18 mouse cellular contexts compared by ENCODE assay signal in the genomic region with DNA sequence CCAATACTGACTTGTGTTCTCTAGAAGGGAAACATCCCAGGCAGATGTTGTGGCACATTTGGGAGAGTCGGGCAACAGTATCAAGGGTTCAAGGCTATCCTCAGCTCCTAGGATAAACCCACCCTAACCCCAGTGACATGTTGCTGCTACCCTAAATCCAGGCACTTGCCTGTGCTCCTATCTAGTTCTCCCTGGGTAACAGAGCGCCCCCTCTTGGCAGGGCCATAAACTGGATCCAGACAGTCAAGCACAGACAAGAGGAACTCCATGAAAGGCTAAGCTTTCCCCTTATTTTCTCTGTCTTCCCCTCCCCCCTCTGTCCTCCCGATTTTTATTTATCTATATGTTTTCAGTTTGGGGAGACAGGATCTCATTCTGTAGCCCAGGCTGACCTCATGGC. TPM values are rescaled to one million over a fixed set of nuclear protein-coding genes. Genes with fewer than 3 reads are reported as not detected.
DNase-seq lines count a peak whose midpoint lies in the region; ATAC-seq and TF ChIP-seq lines count a peak whose summit lies in the region.
"Had no signal": no experiment of that assay in that cellular context is flagged by ENCODE, and none has a peak within 500 bp of the region (broad histone marks: within the 10 kb centered on the region; RNA-seq: fewer than 3 reads in every experiment).

No protein-coding gene starts in this region.

- TF ChIP-seq POLR2A in kidney, adult 2 months (IDR thresholded peaks at IDR 0.05; ENCODE audit: low read depth, low read length) = no peak
- no peak for TF ChIP-seq POLR2A in thymus, adult 2 months (IDR thresholded peaks at IDR 0.05; ENCODE audit: control insufficient read depth, extremely low read depth, insufficient read depth, low read length, poor library complexity)

- TF ChIP-seq CTCF in kidney, adult 2 months (conservative IDR thresholded peaks at IDR 0.05; ENCODE audit: insufficient read depth, insufficient read length, low read depth, low read length) = peak; percentile 44
- TF ChIP-seq CTCF in thymus, adult 2 months (IDR thresholded peaks at IDR 0.05; ENCODE audit: borderline replicate concordance, control insufficient read depth, extremely low read depth, insufficient read depth, low read length, poor library complexity) = no peak

- no peak overlapping the region for H3K27ac ChIP-seq in kidney, adult 2 months (ENCODE audit: insufficient read depth, low read depth, low read length)
- H3K27ac ChIP-seq in thymus, adult 2 months (ENCODE audit: control insufficient read depth, insufficient read depth, low read length) = no peak overlapping the region
- H3K27ac ChIP-seq: hindbrain, embryonic 15.5 days; kidney, embryonic 15.5 days; midbrain, embryonic 13.5 days had no signal

- ATAC-seq in activated CD4-positive, CD25-positive, alpha-beta regulatory T cell, adult 4 months = no peak
- ATAC-seq: forebrain, embryonic 14.5 days; midbrain, embryonic 13.5 days had no signal

- H3K27me3 ChIP-seq in kidney, adult 2 months (replicated peaks; ENCODE audit: control insufficient read depth, insufficient read depth, low read length) = no peaks in the 10 kb centered on the region
- H3K27me3 ChIP-seq in thymus, adult 2 months (ENCODE audit: control insufficient read depth, insufficient read depth, low read length) = no peaks in the 10 kb centered on the region
- H3K27me3 ChIP-seq in splenic B cell, adult 2 months (ENCODE audit: control insufficient read depth, insufficient read depth, low read length, poor library complexity, severe bottlenecking) = no peaks in the 10 kb centered on the region

- H3K4me1 ChIP-seq in kidney, adult 2 months (ENCODE audit: control insufficient read depth, insufficient read depth, low read length) = no peaks in the 10 kb centered on the region
- H3K4me1 ChIP-seq in thymus, adult 2 months (replicated peaks; ENCODE audit: control insufficient read depth, insufficient read depth, low read length) = peaks cover 2% of the 10 kb centered on the region

- 67% methylated on average over 3 of the region's 3 CpGs for WGBS in kidney, adult 2 months
- WGBS in thymus, adult 2 months = 77% methylated on average over 3 of the region's 3 CpGs

- no peak overlapping the region for H3K4me3 ChIP-seq in kidney, adult 2 months (ENCODE audit: insufficient read depth, low read depth, low read length)
- no peak overlapping the region for H3K4me3 ChIP-seq in thymus, adult 2 months (ENCODE audit: control insufficient read depth, insufficient read depth, low read length)
- H3K4me3 ChIP-seq: hindbrain, embryonic 15.5 days; kidney, embryonic 15.5 days; midbrain, embryonic 13.5 days had no signal

- no peaks in the 10 kb centered on the region for H3K36me3 ChIP-seq in kidney, adult 2 months (ENCODE audit: control insufficient read depth, insufficient read depth, low read length)
- H3K36me3 ChIP-seq in thymus, adult 2 months (ENCODE audit: control insufficient read depth, insufficient read depth, low read length) = no peaks in the 10 kb centered on the region
- H3K36me3 ChIP-seq in splenic B cell, adult 2 months (ENCODE audit: control insufficient read depth, insufficient read depth, low read length, poor library complexity, severe bottlenecking) = no peaks in the 10 kb centered on the region
- H3K36me3 ChIP-seq: hindbrain, embryonic 15.5 days; kidney, embryonic 15.5 days; midbrain, embryonic 13.5 days had no signal

- DNase-seq in kidney, adult 2 months = no peak
- DNase-seq in kidney, adult 9 months = no peak
- DNase-seq in thymus, adult 2 months = peak; percentile 9
- DNase-seq in thymus, postnatal 36 days = no peak
- peak; percentile 31 for DNase-seq in R1 (ENCODE audit: low read depth, low spot score)
- DNase-seq in splenic B cell, adult 2 months (ENCODE audit: low read depth, low spot score) = peak; percentile 9
- no peak for DNase-seq in frontal cortex, adult 2 months (ENCODE audit: extremely low spot score in 1 of 2, low spot score in 1 of 2)
- DNase-seq: adrenal gland, postnatal 10 days; cerebellum, adult 8-10 months; heart, postnatal 14 days; lung, postnatal 4 days; right cerebral cortex, adult 18-20 months had no signal

RNA-seq across cellular contexts. Expression of gene Tac4, which starts 45.1 kb away (rescaled TPM):
- polyA plus RNA-seq in kidney, adult 2 months (2012; rRNA removed) = 0.09 TPM in 1 of 2 replicates, not detected in the other
- 0.40 and 0.50 TPM in 2 replicates for polyA plus RNA-seq in thymus, adult 2 months (2012; rRNA removed)
- 0.12 TPM in 1 of 2 replicates, not detected in the other for polyA plus RNA-seq in frontal cortex, adult 2 months (2012; rRNA removed)
- polyA plus RNA-seq in activated CD4-positive, CD25-positive, alpha-beta regulatory T cell, adult 4 months (2017; shearing (Covaris generic)) = not detected
- polyA plus RNA-seq: forebrain, embryonic 14.5 days; hindbrain, embryonic 15.5 days; midbrain, embryonic 13.5 days; testis, adult 2 months had no signal

Comparison
In these comparisons a context has a peak if more than half of its experiments do, and no peak if none do; other contexts are left out.
1. DNase-seq: peak in thymus, adult 2 months (single experiment), R1 (single experiment) and splenic B cell, adult 2 months (single experiment); none in kidney, adult 2 months (single experiment), kidney, adult 9 months (single experiment), thymus, postnatal 36 days (0 of 2) and frontal cortex, adult 2 months (0 of 2).